Mouse (Mus musculus) inflammation-experienced regulatory T-cells, adult 6 months (primary cell): ENCODE measurements around the gene Igtp. TPM values are rescaled to one million over a fixed set of nuclear protein-coding genes. Genes with fewer than 3 reads are reported as not detected.
A peak's percentile ranks its signal among the peaks of the same experiment; 100 is the strongest.
"Not testable (repeated sequence)": the region's sequence is repeated elsewhere in the genome, so short reads cannot be mapped to it uniquely, and the experiment has no call there.

Experiments
- ATAC-seq: one replicate; pipeline ENCODE4 v1.8.0; 2017
- polyA plus RNA-seq, 3 experiments: library from polyadenylated mRNA; unstranded; fragments of 100-300 nt; shearing (Covaris generic); gene quantifications; one replicate each; pipeline ENCODE4 v1.2.1; 2017

Igtp gene
- polyA plus RNA-seq: 100 to 1,000 TPM; 300 to 422 (median 383) TPM

GRCm38 (mm10) chr11:58199229-58200037 is at the start of gene Igtp, which contains the start of gene Irgm2:
Gene Igtp, plus strand, starts transcription at chr11:58199556.
Gene Irgm2, plus strand, starts transcription at chr11:58199618.
- peak; percentile 93 for ATAC-seq

DNA sequence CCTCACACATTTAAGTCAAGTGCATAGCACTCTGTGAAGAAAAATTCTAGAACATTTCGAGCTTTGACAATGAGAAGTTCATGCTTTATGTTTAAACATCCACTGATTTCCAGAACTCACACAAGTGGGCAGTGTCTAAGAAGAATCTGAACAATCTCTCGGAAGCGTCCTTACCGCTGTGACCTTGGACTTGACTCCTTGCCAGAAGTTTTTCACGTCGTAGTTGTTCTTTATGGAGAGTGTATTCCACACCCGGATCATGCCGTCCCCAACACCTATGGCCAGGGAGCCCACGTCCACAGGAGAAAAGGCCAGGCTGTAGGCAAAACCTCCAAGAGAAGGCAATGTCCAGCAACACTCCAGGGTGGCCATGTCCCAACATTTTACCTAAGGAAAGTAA is 43.9 kb upstream of the Igtp start:
- ATAC-seq: no peak

DNA sequence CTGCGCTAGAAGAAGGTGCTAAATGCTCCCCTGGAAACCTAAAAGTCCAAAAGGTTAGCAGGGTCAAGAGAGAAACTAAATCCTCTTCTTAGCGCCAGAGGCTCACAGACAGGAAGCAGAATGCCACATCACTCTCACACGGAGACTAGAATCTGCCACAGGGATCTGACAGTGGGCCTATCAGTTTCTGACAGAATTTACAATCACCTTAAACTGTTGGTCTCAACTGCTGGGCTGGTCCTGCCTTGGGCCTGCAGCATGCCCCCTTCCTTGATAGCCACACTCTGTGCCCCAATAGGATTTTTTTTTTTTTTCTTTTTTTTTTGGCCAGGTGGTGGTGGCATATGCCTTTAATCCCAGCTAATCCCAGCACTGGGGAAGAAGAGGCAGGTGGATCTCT is 42.5 kb upstream of the Igtp start:
- ATAC-seq: no peak

- no peak for ATAC-seq
Observed at GRCm38 (mm10) chr11:58165072-58165471, 34.3 kb upstream of the Igtp start.

DNA sequence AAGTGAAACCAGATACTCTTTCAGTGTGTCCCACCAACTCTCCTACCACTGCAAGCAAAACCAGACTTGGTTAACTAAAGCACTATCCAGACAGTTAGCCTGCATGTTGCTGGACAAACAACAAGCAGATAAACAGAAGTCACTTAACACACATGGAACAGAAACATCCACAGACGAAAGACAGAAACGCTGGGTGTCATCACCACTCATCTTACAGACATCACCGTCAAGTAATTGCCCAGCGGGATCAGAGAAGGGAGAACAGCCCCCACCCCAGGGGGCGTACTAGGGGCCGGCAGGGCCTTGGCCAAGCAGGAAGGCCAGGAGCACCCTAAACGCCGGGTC is 31.6 kb upstream of the Igtp start:
- no peak for ATAC-seq

GRCm38 (mm10) chr11:58168167-58168915 is 31.0 kb upstream of the Igtp start, which contains the start of gene Gemin5:
Gene Gemin5, minus strand, starts transcription at chr11:58168539.
- ATAC-seq: peak; percentile 67

GRCm38 (mm10) chr11:58169666-58170065 is 29.7 kb upstream of the Igtp start:
- no peak for ATAC-seq

- ATAC-seq: peak; percentile 68
Observed at GRCm38 (mm10) chr11:58171459-58172091, 27.8 kb upstream of the Igtp start, which contains the start of gene Mrpl22. Gene Mrpl22, plus strand, starts transcription at chr11:58171661.

- peak; percentile 56 for ATAC-seq
Observed at GRCm38 (mm10) chr11:58179563-58179962, 19.8 kb upstream of the Igtp start.

- not testable (repeated sequence) for ATAC-seq
Observed at GRCm38 (mm10) chr11:58179986-58180385, 19.4 kb upstream of the Igtp start.

DNA sequence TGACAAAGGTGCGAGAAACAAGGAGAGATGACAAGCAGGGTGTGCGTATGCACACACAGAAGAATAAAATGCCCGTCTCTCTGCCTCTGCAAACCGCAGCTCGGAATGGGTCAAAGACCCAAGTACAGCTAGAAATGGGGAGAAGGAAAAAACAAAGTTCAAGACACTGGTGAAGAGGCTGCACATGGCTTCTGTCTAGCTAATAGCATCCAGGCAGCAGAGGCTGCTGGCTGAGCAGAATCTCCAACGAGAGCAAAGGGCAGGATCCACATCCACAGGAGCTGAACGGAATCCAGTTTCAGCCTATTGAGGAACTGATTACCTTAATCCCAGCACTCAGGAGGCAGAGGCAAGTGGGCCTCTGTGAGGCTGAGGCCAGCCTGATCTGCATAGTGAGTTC is 18.6 kb upstream of the Igtp start:
- no peak for ATAC-seq

DNA sequence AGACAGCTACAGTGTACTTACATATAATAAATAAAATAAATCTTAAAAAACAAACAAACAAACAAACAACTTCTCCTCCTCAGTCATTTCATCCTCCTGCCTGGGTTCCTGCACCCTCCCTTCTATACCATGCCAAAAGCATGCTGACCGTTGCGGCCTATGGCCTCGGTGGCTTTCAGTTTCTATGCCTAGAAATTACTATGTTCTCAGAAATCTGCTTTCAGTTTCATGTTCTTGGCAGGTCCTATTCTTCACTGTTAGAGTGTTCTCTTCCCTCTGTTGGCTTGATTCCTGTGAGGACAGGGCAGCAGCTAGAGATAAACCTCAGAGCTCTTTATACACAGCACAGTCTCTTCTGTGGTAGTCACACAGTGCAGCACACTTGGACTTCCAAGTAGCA is 15.8 kb upstream of the Igtp start:
- peak; percentile 77 for ATAC-seq

DNA sequence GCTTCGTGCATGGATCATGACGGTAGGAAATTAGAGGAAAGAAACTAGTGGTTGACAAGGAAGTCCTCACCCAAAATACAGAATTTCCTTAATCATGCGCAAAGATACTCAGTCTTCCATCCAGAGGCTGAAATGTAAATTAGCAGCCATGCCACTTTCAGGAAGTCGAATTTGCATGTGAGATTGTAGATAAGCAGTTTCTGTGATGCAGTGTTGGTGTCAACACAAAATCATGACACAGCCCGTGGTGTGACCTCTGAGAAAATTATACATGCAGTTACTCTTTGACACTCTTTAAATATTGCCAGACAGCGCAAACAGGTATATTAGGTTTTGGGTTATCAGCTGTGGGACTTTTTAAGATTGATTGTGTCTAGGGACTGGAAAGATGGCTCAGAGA is 9.7 kb upstream of the Igtp start:
- peak; percentile 49 for ATAC-seq

DNA sequence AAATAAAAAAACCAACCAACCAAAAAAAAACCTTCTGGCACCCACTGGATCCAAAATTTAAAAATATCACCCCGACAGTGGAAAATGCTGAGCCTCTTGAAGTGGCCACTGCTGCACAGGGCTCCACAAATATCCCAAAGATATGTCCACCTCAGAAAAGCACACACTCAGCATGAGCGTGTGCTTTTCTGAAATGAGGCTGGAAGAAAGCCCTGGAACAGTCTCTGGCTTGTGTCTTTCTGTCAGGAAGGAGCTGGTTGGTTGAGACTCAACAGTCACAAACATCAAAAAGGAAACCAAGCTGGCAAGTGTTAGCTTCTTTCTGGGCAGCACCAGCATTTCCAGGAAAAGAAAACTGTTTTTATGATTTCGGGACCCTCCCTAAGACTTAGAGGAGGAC is 6.0 kb upstream of the Igtp start:
- peak; percentile 61 for ATAC-seq

GRCm38 (mm10) chr11:58193860-58194520 is 5.4 kb upstream of the Igtp start:
- ATAC-seq: no peak

- no peak for ATAC-seq
Observed at GRCm38 (mm10) chr11:58198663-58199062, 693 bp upstream of the Igtp start.

- no peak for ATAC-seq
Observed at GRCm38 (mm10) chr11:58200226-58200625, 870 bp downstream of the Igtp start.

- peak; percentile 20 for ATAC-seq
Observed at GRCm38 (mm10) chr11:58201052-58201451, 1.7 kb downstream of the Igtp start.

- peak; percentile 10 for ATAC-seq
Observed at GRCm38 (mm10) chr11:58210321-58210886, 11.0 kb downstream of the Igtp start.

DNA sequence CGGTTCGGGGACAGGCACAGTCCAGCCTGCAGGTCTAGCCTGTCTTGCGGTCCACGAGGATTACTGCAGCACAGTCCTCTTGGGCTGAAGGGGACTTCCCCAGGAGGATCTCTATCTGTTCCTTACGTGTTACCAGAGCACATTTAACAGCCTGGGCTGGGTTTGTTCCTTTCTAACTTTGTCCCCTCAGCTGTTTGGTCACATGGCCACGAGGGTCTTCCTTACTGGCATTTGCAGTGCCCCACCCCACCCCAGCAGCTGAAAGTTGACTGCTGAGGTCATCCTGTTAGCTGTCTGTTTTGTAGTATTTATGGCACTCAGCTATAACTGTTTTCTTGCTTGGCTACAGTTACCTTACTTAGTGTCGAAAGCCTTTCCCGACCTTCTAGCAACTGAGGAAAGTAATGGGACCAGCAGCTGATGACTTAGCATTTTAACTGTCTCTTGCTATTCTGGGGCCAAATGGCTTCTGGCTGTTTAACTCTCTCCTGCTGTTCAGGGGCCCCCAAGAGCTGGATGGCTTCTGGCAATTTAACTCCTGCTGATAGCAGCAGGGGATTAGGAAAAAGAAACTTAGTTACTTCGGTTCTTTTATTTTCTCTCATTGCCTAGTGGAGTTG is 11.8 kb downstream of the Igtp start:
- ATAC-seq: peak; percentile 68

- ATAC-seq: peak; percentile 39
Observed at GRCm38 (mm10) chr11:58211682-58212067, 12.3 kb downstream of the Igtp start.
